Mouse (Mus musculus): ENCODE measurements around the gene Amz1. TPM values are rescaled to one million over a fixed set of nuclear protein-coding genes. Genes with fewer than 3 reads are reported as not detected.
A peak's percentile ranks its signal among the peaks of the same experiment; 100 is the strongest.

Gene Amz1
- polyA plus RNA-seq (2014; fragmentation: Nextera tagmentation; extraction: Ambion mirVana), result 1.2 and 2.0 TPM in 2 replicates

GRCm38 (mm10) chr5:140723822-140724221 is at the start of gene Amz1:
TSS of gene Amz1 (plus strand) at chr5:140724127.
- no peak within 1 kb of the TSS for H3K4me2 ChIP-seq
- no peaks in the 10 kb centered on the region; the same call in 1 of the 2 replicates for H3K27me3 ChIP-seq (replicated peaks; ENCODE audit: control insufficient read depth, insufficient read depth, low read length)
- ATAC-seq (replicated peaks; ENCODE audit: low FRiP score), result no peak
- no peak within 1 kb of the TSS for H3K9ac ChIP-seq (ENCODE audit: low read depth, low read length)
- 77% methylated on average over 13 of the region's 13 CpGs for WGBS
- H3K9me3 ChIP-seq (ENCODE audit: control insufficient read depth, low read length), result no peaks in the 10 kb centered on the region
- H3K4me1 ChIP-seq (replicated peaks; ENCODE audit: control insufficient read depth, insufficient read depth, low read length), result peaks cover 12% of the 10 kb centered on the region
- no peak within 1 kb of the TSS for H3K27ac ChIP-seq (ENCODE audit: low read depth, low read length)
- no peak within 1 kb of the TSS for H3K4me3 ChIP-seq (ENCODE audit: low read depth, low read length)
- H3K36me3 ChIP-seq (ENCODE audit: control insufficient read depth, insufficient read depth, low read length), result peaks cover 5% of the 10 kb centered on the region; the same call in 1 of the 2 replicates
- no peak for DNase-seq (ENCODE audit: low spot score)

DNA sequence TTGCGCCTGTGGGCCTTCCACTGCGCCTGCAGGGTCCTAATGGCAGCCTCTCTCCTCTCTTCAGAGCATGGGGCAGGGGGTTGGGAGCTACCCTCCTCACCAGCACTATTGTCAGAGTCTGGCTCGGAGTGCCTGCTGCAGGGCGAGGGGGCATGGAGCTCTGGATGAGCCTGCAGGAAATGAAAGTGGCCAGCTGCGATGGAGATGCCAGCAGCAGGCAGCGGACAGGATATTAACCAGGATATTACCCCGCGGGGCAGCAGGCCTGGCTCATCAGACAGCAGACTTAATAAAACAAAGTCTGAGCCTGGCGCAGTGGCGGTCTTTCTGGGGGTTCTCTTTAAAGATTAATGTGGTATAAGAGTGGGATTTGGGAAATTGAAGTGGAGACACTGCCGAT is 48.8 kb upstream of the Amz1 start:
- H3K4me2 ChIP-seq, result no peak overlapping the region
- DNase-seq (ENCODE audit: low spot score) (no peak), ATAC-seq (replicated peaks; ENCODE audit: low FRiP score) (no peak)
- H3K9me3 ChIP-seq (ENCODE audit: control insufficient read depth, low read length), result no peaks in the 10 kb centered on the region
- H3K4me3 ChIP-seq (ENCODE audit: low read depth, low read length), result no peak overlapping the region
- no peak overlapping the region for H3K27ac ChIP-seq (ENCODE audit: low read depth, low read length)
- 88% methylated on average over 11 of the region's 11 CpGs for WGBS
- no peaks in the 10 kb centered on the region for H3K27me3 ChIP-seq (replicated peaks; ENCODE audit: control insufficient read depth, insufficient read depth, low read length)
- peaks cover 5% of the 10 kb centered on the region; the same call in 1 of the 2 replicates for H3K36me3 ChIP-seq (ENCODE audit: control insufficient read depth, insufficient read depth, low read length)
- H3K9ac ChIP-seq (ENCODE audit: low read depth, low read length), result no peak overlapping the region
- no peaks in the 10 kb centered on the region for H3K4me1 ChIP-seq (replicated peaks; ENCODE audit: control insufficient read depth, insufficient read depth, low read length)

- Histone ChIP-seq H3K4me3 (ENCODE audit: low read depth, low read length) (no peak overlapping the region), H3K27me3 (replicated peaks; ENCODE audit: control insufficient read depth, insufficient read depth, low read length) (no peaks in the 10 kb centered on the region), H3K36me3 (ENCODE audit: control insufficient read depth, insufficient read depth, low read length) (peaks cover 5% of the 10 kb centered on the region; the same call in 1 of the 2 replicates), H3K4me1 (replicated peaks; ENCODE audit: control insufficient read depth, insufficient read depth, low read length) (no peaks in the 10 kb centered on the region), H3K27ac (ENCODE audit: low read depth, low read length) (no peak overlapping the region), H3K9me3 (ENCODE audit: control insufficient read depth, low read length) (no peaks in the 10 kb centered on the region), H3K9ac (ENCODE audit: low read depth, low read length) (no peak overlapping the region), H3K4me2 (no peak overlapping the region)
- DNase-seq (ENCODE audit: low spot score), result no peak
- ATAC-seq (replicated peaks; ENCODE audit: low FRiP score), result no peak
- 87% methylated on average over 11 of the region's 11 CpGs for WGBS
Measured at GRCm38 (mm10) chr5:140675640-140676039, 48.3 kb upstream of the Amz1 start.

- Histone ChIP-seq H3K4me3 (ENCODE audit: low read depth, low read length) (no peak overlapping the region), H3K27me3 (replicated peaks; ENCODE audit: control insufficient read depth, insufficient read depth, low read length) (no peaks in the 10 kb centered on the region), H3K9ac (ENCODE audit: low read depth, low read length) (no peak overlapping the region), H3K27ac (ENCODE audit: low read depth, low read length) (no peak overlapping the region), H3K36me3 (ENCODE audit: control insufficient read depth, insufficient read depth, low read length) (peaks cover 5% of the 10 kb centered on the region; the same call in 1 of the 2 replicates), H3K4me1 (replicated peaks; ENCODE audit: control insufficient read depth, insufficient read depth, low read length) (peaks cover 12% of the 10 kb centered on the region), H3K9me3 (ENCODE audit: control insufficient read depth, low read length) (no peaks in the 10 kb centered on the region), H3K4me2 (no peak overlapping the region)
- ATAC-seq (replicated peaks; ENCODE audit: low FRiP score) (no peak), DNase-seq (ENCODE audit: low spot score) (no peak)
- 81% methylated on average over 6 of the region's 6 CpGs for WGBS
Measured at GRCm38 (mm10) chr5:140677137-140677536, 46.8 kb upstream of the Amz1 start.

DNA sequence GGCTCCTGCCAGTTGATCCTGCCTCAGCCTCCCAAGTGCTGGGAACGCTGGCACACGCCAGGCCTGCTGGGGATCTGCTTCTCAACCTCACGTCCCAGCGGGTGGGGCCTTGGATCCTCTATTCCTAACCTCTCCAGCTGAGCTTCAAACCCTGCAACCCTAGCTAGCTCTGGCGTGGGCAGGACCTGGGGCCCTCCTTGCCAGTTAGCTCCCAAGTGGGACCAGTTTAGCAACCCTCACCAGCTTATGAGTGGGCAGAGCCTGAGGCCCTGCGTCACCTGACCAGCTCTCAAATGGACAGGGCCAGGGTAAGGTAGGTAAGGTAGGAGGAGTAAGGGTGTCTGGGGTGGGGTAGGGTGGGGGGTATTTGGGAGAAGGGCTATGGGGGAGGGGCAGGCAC is 43.9 kb upstream of the Amz1 start:
- no peaks in the 10 kb centered on the region for H3K27me3 ChIP-seq (replicated peaks; ENCODE audit: control insufficient read depth, insufficient read depth, low read length)
- H3K9ac ChIP-seq (ENCODE audit: low read depth, low read length), result no peak overlapping the region
- 84% methylated on average over 6 of the region's 6 CpGs for WGBS
- H3K27ac ChIP-seq (ENCODE audit: low read depth, low read length), result no peak overlapping the region
- ATAC-seq (replicated peaks; ENCODE audit: low FRiP score), result no peak
- H3K4me1 ChIP-seq (replicated peaks; ENCODE audit: control insufficient read depth, insufficient read depth, low read length), result peaks cover 19% of the 10 kb centered on the region
- DNase-seq (ENCODE audit: low spot score), result no peak
- H3K36me3 ChIP-seq (ENCODE audit: control insufficient read depth, insufficient read depth, low read length), result 0 out of 2 replicates have a peak, but pooled peaks cover 2% of the 10 kb centered on the region
- no peak overlapping the region for H3K4me2 ChIP-seq
- H3K9me3 ChIP-seq (ENCODE audit: control insufficient read depth, low read length), result no peaks in the 10 kb centered on the region
- no peak overlapping the region for H3K4me3 ChIP-seq (ENCODE audit: low read depth, low read length)

GRCm38 (mm10) chr5:140680950-140681349 is 43.0 kb upstream of the Amz1 start:
- H3K9ac ChIP-seq (ENCODE audit: low read depth, low read length), result no peak overlapping the region
- 0 out of 2 replicates have a peak, but pooled peaks cover 2% of the 10 kb centered on the region for H3K36me3 ChIP-seq (ENCODE audit: control insufficient read depth, insufficient read depth, low read length)
- no peak overlapping the region for H3K27ac ChIP-seq (ENCODE audit: low read depth, low read length)
- H3K4me3 ChIP-seq (ENCODE audit: low read depth, low read length), result no peak overlapping the region
- H3K9me3 ChIP-seq (ENCODE audit: control insufficient read depth, low read length), result no peaks in the 10 kb centered on the region
- no peak for DNase-seq (ENCODE audit: low spot score)
- ATAC-seq (replicated peaks; ENCODE audit: low FRiP score), result no peak
- peaks cover 19% of the 10 kb centered on the region for H3K4me1 ChIP-seq (replicated peaks; ENCODE audit: control insufficient read depth, insufficient read depth, low read length)
- no peaks in the 10 kb centered on the region for H3K27me3 ChIP-seq (replicated peaks; ENCODE audit: control insufficient read depth, insufficient read depth, low read length)
- no peak overlapping the region for H3K4me2 ChIP-seq
- WGBS, result 90% methylated on average over 1 of the region's 1 CpGs

DNA sequence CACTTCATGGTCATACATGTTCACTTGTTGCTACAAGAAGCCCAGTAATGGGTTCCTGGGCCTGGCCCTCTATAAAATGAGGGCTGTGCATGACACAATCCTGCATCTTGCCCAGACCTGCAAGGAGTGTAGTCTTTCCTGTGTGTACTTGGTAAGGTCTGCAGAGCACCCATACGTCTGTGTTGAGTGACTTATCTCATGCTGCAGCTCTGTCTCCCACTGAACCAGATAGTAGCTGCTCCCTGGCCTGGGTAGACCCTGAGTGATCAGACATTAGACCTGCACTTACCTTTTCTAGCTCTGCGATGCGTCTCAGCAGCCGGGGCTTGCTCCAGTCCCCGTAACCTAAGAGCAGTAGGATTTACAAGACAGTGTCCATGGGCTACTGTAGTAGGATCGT is 41.8 kb upstream of the Amz1 start:
- Histone ChIP-seq H3K27me3 (replicated peaks; ENCODE audit: control insufficient read depth, insufficient read depth, low read length) (no peaks in the 10 kb centered on the region), H3K27ac (ENCODE audit: low read depth, low read length) (peak overlapping the region; percentile 48), H3K36me3 (ENCODE audit: control insufficient read depth, insufficient read depth, low read length) (no peaks in the 10 kb centered on the region), H3K4me1 (replicated peaks; ENCODE audit: control insufficient read depth, insufficient read depth, low read length) (peaks cover 19% of the 10 kb centered on the region), H3K4me3 (ENCODE audit: low read depth, low read length) (no peak overlapping the region), H3K9me3 (ENCODE audit: control insufficient read depth, low read length) (no peaks in the 10 kb centered on the region), H3K9ac (ENCODE audit: low read depth, low read length) (no peak overlapping the region), H3K4me2 (no peak overlapping the region)
- WGBS, result 66% methylated on average over 6 of the region's 6 CpGs
- ATAC-seq (replicated peaks; ENCODE audit: low FRiP score), result peak; percentile 84
- no peak for DNase-seq (ENCODE audit: low spot score)

GRCm38 (mm10) chr5:140684343-140685148 is 39.4 kb upstream of the Amz1 start:
- no peaks in the 10 kb centered on the region for H3K27me3 ChIP-seq (replicated peaks; ENCODE audit: control insufficient read depth, insufficient read depth, low read length)
- H3K36me3 ChIP-seq (ENCODE audit: control insufficient read depth, insufficient read depth, low read length), result peaks cover 5% of the 10 kb centered on the region; the same call in 1 of the 2 replicates
- no peak for DNase-seq (ENCODE audit: low spot score)
- peaks cover 19% of the 10 kb centered on the region for H3K4me1 ChIP-seq (replicated peaks; ENCODE audit: control insufficient read depth, insufficient read depth, low read length)
- ATAC-seq (replicated peaks; ENCODE audit: low FRiP score), result no peak
- H3K9me3 ChIP-seq (ENCODE audit: control insufficient read depth, low read length), result no peaks in the 10 kb centered on the region
- WGBS, result 64% methylated on average over 16 of the region's 16 CpGs
- H3K27ac ChIP-seq (ENCODE audit: low read depth, low read length), result no peak overlapping the region
- H3K4me2 ChIP-seq, result no peak overlapping the region
- H3K4me3 ChIP-seq (ENCODE audit: low read depth, low read length), result no peak overlapping the region
- no peak overlapping the region for H3K9ac ChIP-seq (ENCODE audit: low read depth, low read length)

DNA sequence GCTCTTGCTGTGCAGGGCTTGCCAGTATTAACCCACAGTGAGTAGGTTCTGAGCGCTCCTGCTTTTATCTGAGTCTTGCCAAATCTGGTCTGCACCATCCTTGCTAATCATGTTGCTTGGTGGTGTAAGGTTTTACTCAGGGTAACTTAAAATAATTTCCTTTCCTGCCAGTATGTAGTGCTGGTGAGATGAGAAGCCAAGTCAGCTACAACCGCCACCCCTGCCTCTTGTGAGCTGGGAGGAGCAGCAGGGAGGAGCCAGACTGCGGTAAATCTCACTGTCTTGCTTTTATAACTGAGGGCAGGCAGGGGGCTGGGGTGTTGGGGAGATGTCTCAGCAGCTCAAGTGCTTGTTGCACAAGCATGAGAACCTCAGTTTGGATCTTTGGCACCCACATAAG is 35.5 kb upstream of the Amz1 start:
- Histone ChIP-seq H3K4me3 (ENCODE audit: low read depth, low read length) (no peak overlapping the region), H3K4me2 (no peak overlapping the region), H3K4me1 (replicated peaks; ENCODE audit: control insufficient read depth, insufficient read depth, low read length) (no peaks in the 10 kb centered on the region), H3K9me3 (ENCODE audit: control insufficient read depth, low read length) (no peaks in the 10 kb centered on the region), H3K9ac (ENCODE audit: low read depth, low read length) (no peak overlapping the region), H3K36me3 (ENCODE audit: control insufficient read depth, insufficient read depth, low read length) (peaks cover 9% of the 10 kb centered on the region; the same call in 1 of the 2 replicates), H3K27me3 (replicated peaks; ENCODE audit: control insufficient read depth, insufficient read depth, low read length) (no peaks in the 10 kb centered on the region), H3K27ac (ENCODE audit: low read depth, low read length) (no peak overlapping the region)
- ATAC-seq (replicated peaks; ENCODE audit: low FRiP score) (no peak), DNase-seq (ENCODE audit: low spot score) (no peak)
- WGBS, result 74% methylated on average over 3 of the region's 3 CpGs

Data from liver, embryonic 11.5 days (tissue).